Mouse (Mus musculus): ENCODE results near the gene Higd1b. TPM values are rescaled to one million over a fixed set of nuclear protein-coding genes. Genes with fewer than 3 reads are reported as not detected.
A peak's percentile ranks its signal among the peaks of the same experiment; 100 is the strongest.

Gene Higd1b
- total RNA-seq (2022): 10 to 100 TPM in 2 of 4 experiments, 1 to 10 TPM in 2; 6.3 to 15.9 (median 10.3) TPM

GRCm38 (mm10) chr11:102835549-102835948, at the start of gene Higd1b:
TSS of gene Higd1b (plus strand) at chr11:102835849.
- no peak for DNase-seq (ENCODE audit: low spot score)

- DNase-seq (ENCODE audit: low spot score): no peak
Measured at GRCm38 (mm10) chr11:102787688-102788177, 47.9 kb upstream of the Higd1b start.

- no peak for DNase-seq (ENCODE audit: low spot score)
Measured at GRCm38 (mm10) chr11:102791682-102792445, 43.8 kb upstream of the Higd1b start.

- no peak for DNase-seq (ENCODE audit: low spot score)
Measured at GRCm38 (mm10) chr11:102794157-102794556, 41.5 kb upstream of the Higd1b start.

GRCm38 (mm10) chr11:102803453-102803852, 32.2 kb upstream of the Higd1b start:
- DNase-seq (ENCODE audit: low spot score): no peak

- DNase-seq (ENCODE audit: low spot score): no peak
Measured at GRCm38 (mm10) chr11:102808246-102808645, 27.4 kb upstream of the Higd1b start.

GRCm38 (mm10) chr11:102810721-102811485, 24.7 kb upstream of the Higd1b start:
- DNase-seq (ENCODE audit: low spot score): no peak

- no peak for DNase-seq (ENCODE audit: low spot score)
Measured at GRCm38 (mm10) chr11:102814881-102815280, 20.8 kb upstream of the Higd1b start.

- DNase-seq (ENCODE audit: low spot score): no peak
Measured at GRCm38 (mm10) chr11:102818121-102819020, 17.3 kb upstream of the Higd1b start.

- peak; percentile 51 for DNase-seq (ENCODE audit: low spot score)
Measured at GRCm38 (mm10) chr11:102819021-102819782, 16.4 kb upstream of the Higd1b start, which contains the start of gene Gjc1. TSS of gene Gjc1 (minus strand) at chr11:102819700.

- DNase-seq (ENCODE audit: low spot score): no peak
Measured at GRCm38 (mm10) chr11:102819783-102820385, 15.8 kb upstream of the Higd1b start.

GRCm38 (mm10) chr11:102820432-102820831, 15.2 kb upstream of the Higd1b start:
- DNase-seq (ENCODE audit: low spot score): no peak

- no peak for DNase-seq (ENCODE audit: low spot score)
Measured at GRCm38 (mm10) chr11:102821231-102821630, 14.4 kb upstream of the Higd1b start.

- no peak for DNase-seq (ENCODE audit: low spot score)
Measured at GRCm38 (mm10) chr11:102826476-102826875, 9.2 kb upstream of the Higd1b start.

GRCm38 (mm10) chr11:102827097-102827496, 8.6 kb upstream of the Higd1b start:
- no peak for DNase-seq (ENCODE audit: low spot score)

- DNase-seq (ENCODE audit: low spot score): no peak
Measured at GRCm38 (mm10) chr11:102830276-102830675, 5.4 kb upstream of the Higd1b start.

- DNase-seq (ENCODE audit: low spot score): no peak
Measured at GRCm38 (mm10) chr11:102832700-102833297, 2.9 kb upstream of the Higd1b start.

- DNase-seq (ENCODE audit: low spot score): no peak
Measured at GRCm38 (mm10) chr11:102834219-102834618, 1.4 kb upstream of the Higd1b start.

GRCm38 (mm10) chr11:102836146-102836545, 497 bp downstream of the Higd1b start:
- peak; percentile 45 for DNase-seq (ENCODE audit: low spot score)

- no peak for DNase-seq (ENCODE audit: low spot score)
Measured at GRCm38 (mm10) chr11:102837385-102837784, 1.7 kb downstream of the Higd1b start.

Measured in heart, adult 8-10 months (tissue).